Mouse (Mus musculus): ENCODE data around the gene Vcan. TPM values are rescaled to one million over a fixed set of nuclear protein-coding genes. Genes with fewer than 3 reads are reported as not detected.
A peak's percentile ranks its signal among the peaks of the same experiment; 100 is the strongest.

The Vcan gene
- polyA plus RNA-seq, 1 experiment: 19.6 TPM

- peak overlapping the region; percentile 59 for H3K4me3 ChIP-seq (ENCODE audit: insufficient read depth, poor library complexity, severe bottlenecking)
- H3K79me3 ChIP-seq (ENCODE audit: low read depth): peaks cover 28% of the 10 kb centered on the region
- H3K79me2 ChIP-seq (ENCODE audit: control insufficient read depth, insufficient read depth): peaks cover 59% of the 10 kb centered on the region
- H3K27me3 ChIP-seq (ENCODE audit: control insufficient read depth, insufficient read depth, insufficient read length): no peaks in the 10 kb centered on the region
- TF ChIP-seq MYOD1 (IDR thresholded peaks at IDR 0.05; ENCODE audit: control insufficient read depth, insufficient read length, low read depth): peak; percentile 86
- no peak for TF ChIP-seq CEBPB (IDR thresholded peaks at IDR 0.05; ENCODE audit: low read depth)
- peak; percentile 86 for TF ChIP-seq MAX (IDR thresholded peaks at IDR 0.05)
- no peak for TF ChIP-seq FOSL1 (IDR thresholded peaks at IDR 0.05; ENCODE audit: insufficient read depth, low read length, poor library complexity, severe bottlenecking)
- no peak for TF ChIP-seq CTCF (IDR thresholded peaks at IDR 0.05; ENCODE audit: control insufficient read depth, insufficient read depth, insufficient read length)
- peak; percentile 65 for TF ChIP-seq USF1 (IDR thresholded peaks at IDR 0.05; ENCODE audit: low read depth)
- no peak for TF ChIP-seq MYOG (IDR thresholded peaks at IDR 0.05; ENCODE audit: control insufficient read depth, extremely low read depth, insufficient read length)
- H3ac ChIP-seq (ENCODE audit: control insufficient read depth, insufficient read length, low read depth): peak overlapping the region; percentile 78
- H3K36me3 ChIP-seq (ENCODE audit: control insufficient read depth, insufficient read depth): no peaks in the 10 kb centered on the region
These were observed 3.3 kb downstream of the Vcan start for GRCm38 (mm10) chr13:89738776-89739695.

DNA sequence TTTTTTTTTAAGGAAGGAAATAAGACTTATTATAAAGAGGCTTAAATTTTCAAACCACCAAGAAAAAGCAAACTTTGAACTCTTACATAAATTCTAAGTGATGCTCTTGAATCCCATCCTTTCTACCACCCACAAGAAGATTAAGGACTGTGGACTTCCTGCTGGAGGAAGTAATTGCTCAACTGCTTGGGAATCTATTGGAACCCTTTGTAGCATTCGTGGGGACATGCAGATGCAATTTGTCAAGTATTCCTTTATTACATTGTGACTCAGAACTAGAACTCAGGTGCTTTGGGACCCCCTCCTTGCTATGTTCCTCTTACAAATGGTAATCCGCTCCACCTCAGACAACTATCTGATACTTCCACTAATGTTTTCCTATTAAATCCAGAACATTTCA, 4.0 kb downstream of the Vcan start:
- Histone ChIP-seq H3K79me2 (ENCODE audit: control insufficient read depth, insufficient read depth) (peaks cover 59% of the 10 kb centered on the region), H3K79me3 (ENCODE audit: low read depth) (peaks cover 28% of the 10 kb centered on the region), H3ac (ENCODE audit: control insufficient read depth, insufficient read length, low read depth) (no peak overlapping the region), H3K36me3 (ENCODE audit: control insufficient read depth, insufficient read depth) (no peaks in the 10 kb centered on the region), H3K4me3 (ENCODE audit: insufficient read depth, poor library complexity, severe bottlenecking) (no peak overlapping the region), H3K27me3 (ENCODE audit: control insufficient read depth, insufficient read depth, insufficient read length) (no peaks in the 10 kb centered on the region)
- TF ChIP-seq CEBPB (IDR thresholded peaks at IDR 0.05; ENCODE audit: low read depth) (peak; percentile 57), CTCF (IDR thresholded peaks at IDR 0.05; ENCODE audit: control insufficient read depth, insufficient read depth, insufficient read length) (no peak)

DNA sequence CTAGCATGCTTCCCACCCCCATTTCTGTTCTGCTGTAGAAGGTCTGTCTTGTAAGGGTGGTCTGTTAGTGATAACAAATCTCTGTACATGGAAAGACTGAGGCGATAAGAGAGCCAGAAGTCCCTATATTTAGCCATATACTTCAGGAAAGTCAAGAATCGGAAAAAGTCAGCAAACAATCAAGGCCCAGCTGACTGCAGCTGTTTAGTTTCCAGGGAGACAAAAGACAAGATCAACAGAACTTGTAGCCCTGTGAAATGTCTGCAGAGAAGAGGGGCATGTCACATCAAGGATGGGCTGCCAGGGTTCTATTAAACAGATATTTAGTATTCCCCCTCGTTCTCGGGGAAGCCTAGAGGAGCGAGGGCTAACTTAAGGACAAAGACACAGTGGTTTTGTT, 7.2 kb downstream of the Vcan start:
- no peak overlapping the region for H3K4me3 ChIP-seq (ENCODE audit: insufficient read depth, poor library complexity, severe bottlenecking)
- H3ac ChIP-seq (ENCODE audit: control insufficient read depth, insufficient read length, low read depth): no peak overlapping the region
- H3K27me3 ChIP-seq (ENCODE audit: control insufficient read depth, insufficient read depth, insufficient read length): no peaks in the 10 kb centered on the region
- no peak for TF ChIP-seq USF1 (IDR thresholded peaks at IDR 0.05; ENCODE audit: low read depth)
- H3K36me3 ChIP-seq (ENCODE audit: control insufficient read depth, insufficient read depth): peaks cover 9% of the 10 kb centered on the region
- peaks cover 32% of the 10 kb centered on the region for H3K79me3 ChIP-seq (ENCODE audit: low read depth)
- peaks cover 66% of the 10 kb centered on the region for H3K79me2 ChIP-seq (ENCODE audit: control insufficient read depth, insufficient read depth)

GRCm38 (mm10) chr13:89726492-89726891, 15.8 kb downstream of the Vcan start:
- H3K79me3 ChIP-seq (ENCODE audit: low read depth): no peaks in the 10 kb centered on the region
- no peak for TF ChIP-seq CEBPB (IDR thresholded peaks at IDR 0.05; ENCODE audit: low read depth)
- TF ChIP-seq MYOD1 (IDR thresholded peaks at IDR 0.05; ENCODE audit: control insufficient read depth, insufficient read length, low read depth): no peak
- no peak for TF ChIP-seq USF1 (IDR thresholded peaks at IDR 0.05; ENCODE audit: low read depth)
- TF ChIP-seq CTCF (IDR thresholded peaks at IDR 0.05; ENCODE audit: control insufficient read depth, insufficient read depth, insufficient read length): no peak
- peaks cover 45% of the 10 kb centered on the region for H3K36me3 ChIP-seq (ENCODE audit: control insufficient read depth, insufficient read depth)
- no peaks in the 10 kb centered on the region for H3K27me3 ChIP-seq (ENCODE audit: control insufficient read depth, insufficient read depth, insufficient read length)
- H3K4me3 ChIP-seq (ENCODE audit: insufficient read depth, poor library complexity, severe bottlenecking): no peak overlapping the region
- H3ac ChIP-seq (ENCODE audit: control insufficient read depth, insufficient read length, low read depth): no peak overlapping the region
- peaks cover 6% of the 10 kb centered on the region for H3K79me2 ChIP-seq (ENCODE audit: control insufficient read depth, insufficient read depth)

GRCm38 (mm10) chr13:89720497-89720896, 21.8 kb downstream of the Vcan start:
- Histone ChIP-seq H3ac (ENCODE audit: control insufficient read depth, insufficient read length, low read depth) (no peak overlapping the region), H3K36me3 (ENCODE audit: control insufficient read depth, insufficient read depth) (peaks cover 31% of the 10 kb centered on the region), H3K79me2 (ENCODE audit: control insufficient read depth, insufficient read depth) (no peaks in the 10 kb centered on the region), H3K27me3 (ENCODE audit: control insufficient read depth, insufficient read depth, insufficient read length) (no peaks in the 10 kb centered on the region), H3K4me3 (ENCODE audit: insufficient read depth, poor library complexity, severe bottlenecking) (no peak overlapping the region), H3K79me3 (ENCODE audit: low read depth) (no peaks in the 10 kb centered on the region)
- TF ChIP-seq CEBPB (IDR thresholded peaks at IDR 0.05; ENCODE audit: low read depth) (no peak), MYOG (IDR thresholded peaks at IDR 0.05; ENCODE audit: control insufficient read depth, extremely low read depth, insufficient read length) (no peak), MYOD1 (IDR thresholded peaks at IDR 0.05; ENCODE audit: control insufficient read depth, insufficient read length, low read depth) (no peak), USF1 (IDR thresholded peaks at IDR 0.05; ENCODE audit: low read depth) (no peak), CTCF (IDR thresholded peaks at IDR 0.05; ENCODE audit: control insufficient read depth, insufficient read depth, insufficient read length) (no peak), FOSL1 (IDR thresholded peaks at IDR 0.05; ENCODE audit: insufficient read depth, low read length, poor library complexity, severe bottlenecking) (no peak), MAX (IDR thresholded peaks at IDR 0.05) (no peak)

DNA sequence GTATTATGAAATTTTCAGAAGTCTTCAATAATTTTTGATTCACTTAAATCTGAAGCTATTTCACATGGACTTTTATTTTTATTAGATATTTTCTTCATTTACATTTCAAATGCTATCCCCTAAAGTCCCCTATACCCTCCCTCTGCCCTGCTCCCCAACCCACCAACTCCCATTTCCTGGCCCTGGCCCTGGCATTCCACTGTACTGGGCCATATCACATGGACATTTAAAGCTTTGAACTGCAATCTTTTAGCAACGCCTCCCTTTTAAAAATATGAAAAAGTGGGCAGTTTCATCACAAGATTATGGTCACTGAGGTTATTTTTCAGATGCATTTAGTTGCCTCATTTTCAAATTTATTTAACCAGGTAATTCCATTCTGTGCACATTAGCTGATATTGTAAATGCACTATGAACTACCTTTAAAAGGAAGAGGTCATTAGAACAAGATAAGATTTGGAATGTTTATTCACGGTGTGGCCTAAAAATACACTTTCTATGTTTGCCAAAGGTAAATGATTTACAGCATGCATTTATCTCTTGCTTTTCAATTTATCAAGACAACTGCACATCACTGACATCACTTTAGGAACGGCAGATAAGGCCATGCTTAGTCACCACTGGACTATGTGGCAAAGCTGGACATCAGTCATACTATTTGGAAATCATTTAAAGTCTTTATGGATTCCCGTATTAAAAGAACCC, 32.7 kb downstream of the Vcan start:
- peaks cover 71% of the 10 kb centered on the region for H3K36me3 ChIP-seq (ENCODE audit: control insufficient read depth, insufficient read depth)
- TF ChIP-seq MAX (IDR thresholded peaks at IDR 0.05): no peak
- no peak for TF ChIP-seq FOSL1 (IDR thresholded peaks at IDR 0.05; ENCODE audit: insufficient read depth, low read length, poor library complexity, severe bottlenecking)
- TF ChIP-seq CTCF (IDR thresholded peaks at IDR 0.05; ENCODE audit: control insufficient read depth, insufficient read depth, insufficient read length): no peak
- TF ChIP-seq CEBPB (IDR thresholded peaks at IDR 0.05; ENCODE audit: low read depth): no peak
- no peak for TF ChIP-seq MYOD1 (IDR thresholded peaks at IDR 0.05; ENCODE audit: control insufficient read depth, insufficient read length, low read depth)
- TF ChIP-seq MYOG (IDR thresholded peaks at IDR 0.05; ENCODE audit: control insufficient read depth, extremely low read depth, insufficient read length): no peak
- no peak for TF ChIP-seq USF1 (IDR thresholded peaks at IDR 0.05; ENCODE audit: low read depth)
- no peak overlapping the region for H3ac ChIP-seq (ENCODE audit: control insufficient read depth, insufficient read length, low read depth)
- H3K27me3 ChIP-seq (ENCODE audit: control insufficient read depth, insufficient read depth, insufficient read length): no peaks in the 10 kb centered on the region
- no peak overlapping the region for H3K4me3 ChIP-seq (ENCODE audit: insufficient read depth, poor library complexity, severe bottlenecking)
- H3K79me3 ChIP-seq (ENCODE audit: low read depth): no peaks in the 10 kb centered on the region
- H3K79me2 ChIP-seq (ENCODE audit: control insufficient read depth, insufficient read depth): no peaks in the 10 kb centered on the region

Measured in C2C12 (cell line).